Mouse (Mus musculus) kidney, adult 8-10 months (tissue): ENCODE data around the gene Prkg1.
"Not testable (repeated sequence)": the region's sequence is repeated elsewhere in the genome, so short reads cannot be mapped to it uniquely, and the experiment has no call there.

Experiments
- DNase-seq, 2 experiments: peaks; one replicate each; pipeline ENCODE4 v3.0.0; 2022

Prkg1 gene

DNA sequence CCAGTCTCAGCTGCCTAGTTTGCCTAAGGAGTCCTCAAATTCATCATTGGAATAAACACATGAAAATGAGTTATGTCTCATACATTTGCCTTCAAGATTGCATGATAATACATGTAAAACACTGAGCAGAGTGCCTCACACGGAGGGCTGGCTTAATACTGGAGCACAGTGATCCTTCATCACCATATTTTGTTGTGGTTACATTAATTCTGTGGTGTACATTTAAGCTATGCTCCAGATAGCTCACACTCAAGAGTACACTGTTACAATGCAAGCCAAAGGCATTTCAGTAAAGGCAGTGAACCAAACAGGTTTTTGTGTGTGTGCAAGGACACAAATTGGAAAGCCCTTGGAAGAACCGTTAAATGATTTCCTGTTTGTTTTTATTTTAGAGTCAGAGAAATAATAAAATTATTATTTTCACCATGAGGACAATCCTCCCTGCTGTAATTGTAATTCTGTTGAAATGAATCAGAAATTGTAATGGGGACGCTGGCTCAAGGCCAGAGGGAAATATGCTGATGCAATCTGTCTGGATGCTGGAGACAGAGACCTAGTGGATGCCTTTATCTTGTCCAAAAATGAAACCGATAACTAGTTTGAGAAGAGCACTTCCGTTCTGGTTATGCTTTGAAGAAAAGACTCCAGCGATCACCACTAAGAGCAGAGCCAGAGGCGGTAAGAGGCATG lies 484.9 kb downstream of the Prkg1 start:
- DNase-seq, result peak; percentile 1 to 2

- DNase-seq, result no peak
These were observed 502.4 kb downstream of the Prkg1 start for GRCm38 (mm10) chr19:31262438-31262837.

DNA sequence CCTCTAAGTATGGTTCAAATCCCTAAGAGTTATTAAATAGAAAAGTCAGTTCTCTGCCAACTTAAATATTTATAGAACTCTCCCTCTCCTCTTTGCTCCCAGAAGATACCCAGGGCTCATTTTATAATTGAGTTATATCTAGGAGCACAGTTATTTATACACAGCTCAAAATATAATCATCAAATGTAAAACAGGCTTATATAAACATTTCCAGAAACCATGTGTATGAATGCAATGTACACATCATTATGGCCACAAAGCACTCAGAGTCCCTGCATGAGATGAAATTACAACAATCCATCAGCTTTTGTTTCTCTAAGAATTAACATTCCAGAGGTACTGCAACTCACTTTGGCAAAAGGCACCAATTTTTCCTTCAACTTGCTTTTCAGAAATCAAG lies 504.3 kb downstream of the Prkg1 start:
- DNase-seq, result no peak

GRCm38 (mm10) chr19:31255780-31256179 lies 509.1 kb downstream of the Prkg1 start:
- DNase-seq, result no peak

DNA sequence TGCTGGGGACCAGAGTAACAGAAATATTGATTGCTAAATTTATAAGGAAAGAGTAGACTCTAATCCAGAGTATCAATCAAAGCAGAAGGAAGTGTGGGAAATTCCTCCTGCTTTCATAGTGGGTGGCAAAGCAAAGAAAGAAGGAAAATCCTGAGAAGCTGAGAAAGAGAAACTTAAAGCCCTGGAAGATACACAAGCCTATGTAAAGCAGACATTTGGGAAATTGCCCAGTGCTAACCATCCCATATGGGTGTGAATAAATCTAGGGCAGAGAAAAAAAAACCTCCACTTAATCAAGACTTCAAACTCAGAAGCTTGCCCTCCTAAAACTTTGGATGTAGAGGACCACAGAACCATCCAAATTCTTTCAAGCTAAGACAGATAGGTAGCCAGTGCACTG lies 532.4 kb downstream of the Prkg1 start:
- no peak for DNase-seq

- no peak for DNase-seq
These were observed 536.4 kb downstream of the Prkg1 start for GRCm38 (mm10) chr19:31228385-31228784.

GRCm38 (mm10) chr19:31223457-31223856 lies 541.4 kb downstream of the Prkg1 start:
- no peak for DNase-seq

DNA sequence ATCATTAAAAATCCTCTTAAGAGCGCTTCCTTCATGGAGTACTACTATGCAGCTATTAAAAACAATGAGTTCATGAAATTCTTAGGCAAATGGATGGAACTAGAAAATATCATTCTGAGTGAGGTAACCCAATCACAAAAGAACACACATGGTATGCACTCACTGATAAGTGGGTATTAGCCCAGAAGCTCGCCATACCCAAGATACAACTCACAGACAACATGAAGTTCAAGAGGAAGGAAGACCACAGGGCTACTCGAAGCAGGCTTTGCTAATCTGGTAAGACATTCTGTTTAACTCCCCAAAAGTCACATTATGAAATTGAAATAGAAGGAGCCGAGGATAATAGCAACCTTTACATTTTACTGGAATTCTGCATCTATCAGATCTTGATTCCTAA lies 545.6 kb downstream of the Prkg1 start:
- not testable (repeated sequence) for DNase-seq

DNA sequence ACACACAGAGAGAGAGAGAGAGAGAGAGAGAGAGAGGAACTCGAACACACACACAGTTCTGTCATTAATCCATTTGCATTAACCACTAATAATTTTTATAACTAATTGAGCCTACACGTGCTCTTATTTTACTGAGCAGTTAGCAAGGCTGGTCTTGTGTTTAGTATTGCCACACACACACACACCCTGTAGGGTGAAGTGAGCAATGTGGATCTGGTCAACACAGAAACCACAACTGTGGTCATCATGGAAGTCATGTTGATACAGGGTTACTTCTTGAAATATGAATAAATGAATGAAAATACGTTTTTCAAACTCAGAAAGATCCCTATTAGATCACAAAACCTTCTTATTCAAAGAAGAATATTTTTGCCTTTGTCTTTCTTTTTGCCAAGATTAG lies 554.0 kb downstream of the Prkg1 start:
- DNase-seq, result no peak

DNA sequence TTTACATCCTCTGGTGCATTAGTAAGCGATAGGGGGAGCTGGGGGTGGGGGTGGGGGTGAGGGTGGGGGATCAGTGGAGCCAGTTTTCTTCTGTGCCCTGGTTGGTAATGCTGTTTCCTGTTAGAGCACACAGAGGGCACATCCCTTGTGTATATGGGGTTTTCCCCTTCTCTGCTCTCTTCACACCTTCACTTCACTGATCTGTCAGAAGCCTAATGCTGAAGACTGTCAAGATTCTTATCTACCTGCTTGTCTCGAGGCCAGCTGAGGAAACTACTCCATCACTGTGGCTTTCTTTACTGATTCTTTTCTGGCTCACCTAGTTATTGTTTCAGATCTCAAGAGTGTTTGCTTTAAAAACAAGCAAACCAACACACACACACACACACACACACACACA lies 554.4 kb downstream of the Prkg1 start:
- no peak for DNase-seq

GRCm38 (mm10) chr19:31199583-31199982 lies 565.2 kb downstream of the Prkg1 start:
- no peak for DNase-seq

DNA sequence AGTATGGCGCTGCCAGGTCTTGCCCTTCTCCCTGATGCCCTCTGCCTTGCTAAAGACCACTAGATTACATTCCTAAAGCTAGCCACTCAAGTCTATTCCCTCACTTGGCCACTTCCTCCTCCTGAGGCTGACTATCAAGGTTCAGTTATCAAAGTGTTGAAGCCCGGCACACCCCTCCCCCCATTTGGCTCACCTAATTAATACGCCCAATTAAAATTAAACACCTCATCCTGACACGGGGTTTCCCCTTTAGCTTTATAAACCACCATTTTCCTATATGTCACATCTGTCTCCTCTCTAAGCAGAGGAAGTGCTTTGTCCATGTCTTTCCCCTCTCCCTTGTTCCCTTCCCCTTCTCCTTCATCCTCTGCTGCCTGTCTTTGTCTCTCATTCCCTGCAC lies 566.4 kb downstream of the Prkg1 start:
- DNase-seq, result no peak

DNA sequence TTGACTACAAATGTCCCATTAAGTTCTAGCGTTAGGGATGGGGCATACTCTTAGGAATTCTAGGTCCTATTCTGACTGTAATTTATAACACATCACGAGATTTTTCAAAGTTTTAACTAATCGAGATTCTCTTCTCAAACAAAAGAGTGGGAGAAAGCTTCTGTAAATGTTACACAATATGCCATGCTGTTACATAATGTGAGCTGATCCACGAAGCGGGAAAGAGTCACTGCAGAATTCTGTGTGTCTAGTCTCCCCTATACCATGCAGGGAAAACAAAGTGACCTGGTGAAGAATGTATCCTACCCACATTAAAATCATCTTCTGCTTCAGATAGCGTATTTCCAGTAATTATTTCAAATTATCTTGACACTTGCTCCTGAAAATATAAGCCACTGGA lies 567.8 kb downstream of the Prkg1 start:
- DNase-seq, result no peak

- no peak for DNase-seq
These were observed 576.1 kb downstream of the Prkg1 start for GRCm38 (mm10) chr19:31188559-31189218.

DNA sequence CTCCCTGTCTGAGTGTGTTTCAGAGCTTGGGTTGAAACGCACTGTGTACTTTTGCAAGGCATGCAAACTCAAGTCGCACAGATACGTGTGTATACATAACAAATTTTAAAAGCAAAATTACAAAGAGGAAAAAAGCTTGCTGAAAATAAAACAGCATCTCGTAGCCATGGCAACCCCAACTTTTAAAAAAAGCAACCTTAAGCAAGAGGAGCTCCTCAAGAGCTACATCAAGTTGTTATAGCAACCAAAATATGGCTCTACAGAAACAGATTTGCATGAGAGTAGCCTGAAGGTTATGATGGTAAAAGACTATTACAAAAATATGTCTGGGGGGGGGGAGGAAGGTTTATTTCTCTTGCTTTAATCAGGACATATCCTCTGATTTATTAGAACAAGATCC lies 584.1 kb downstream of the Prkg1 start:
- DNase-seq, result no peak

- DNase-seq, result no peak
These were observed 587.4 kb downstream of the Prkg1 start for GRCm38 (mm10) chr19:31177279-31177922.

DNA sequence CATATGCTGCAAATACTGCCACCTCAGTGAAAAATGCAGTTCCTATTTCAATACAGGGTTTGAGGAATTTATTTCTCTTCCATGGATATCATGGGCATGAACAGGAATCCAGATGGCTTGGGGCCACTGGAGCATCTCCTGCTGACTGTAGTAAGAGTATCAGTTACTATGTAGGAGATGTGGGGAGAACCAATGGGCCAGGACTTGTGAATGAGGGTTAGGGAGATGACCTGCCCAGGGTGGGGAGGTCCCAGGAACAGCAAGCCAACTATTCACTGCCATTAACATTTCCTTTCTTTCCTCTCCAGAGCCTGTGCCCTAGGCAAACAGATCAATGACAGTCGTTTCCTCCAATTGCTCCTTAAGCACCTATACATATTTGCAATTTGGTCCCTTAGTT lies 593.8 kb downstream of the Prkg1 start:
- no peak for DNase-seq

DNA sequence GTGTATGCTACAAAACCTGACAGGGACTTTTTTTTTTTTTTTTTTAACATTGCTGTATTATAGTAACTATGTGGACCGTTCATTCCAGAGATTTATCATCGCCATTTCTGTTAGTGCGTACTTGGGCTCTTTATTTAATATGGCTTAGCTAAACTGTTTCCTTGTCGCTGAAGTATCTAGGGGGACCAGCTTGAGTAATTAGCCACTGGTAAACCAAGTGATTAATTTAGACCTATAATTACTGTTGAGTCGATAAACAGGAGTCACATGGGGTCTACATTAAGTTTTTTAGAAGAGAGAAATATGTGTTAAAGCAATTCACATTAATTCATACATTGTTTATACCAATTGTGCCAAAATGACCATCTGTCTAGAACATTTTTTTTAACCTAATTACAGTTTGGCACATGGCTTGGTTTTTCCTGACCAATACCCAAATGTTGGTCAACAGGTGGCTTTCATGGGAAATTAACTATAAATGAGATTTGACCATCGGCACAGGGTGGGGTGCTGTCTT lies 605.8 kb downstream of the Prkg1 start:
- no peak for DNase-seq

DNA sequence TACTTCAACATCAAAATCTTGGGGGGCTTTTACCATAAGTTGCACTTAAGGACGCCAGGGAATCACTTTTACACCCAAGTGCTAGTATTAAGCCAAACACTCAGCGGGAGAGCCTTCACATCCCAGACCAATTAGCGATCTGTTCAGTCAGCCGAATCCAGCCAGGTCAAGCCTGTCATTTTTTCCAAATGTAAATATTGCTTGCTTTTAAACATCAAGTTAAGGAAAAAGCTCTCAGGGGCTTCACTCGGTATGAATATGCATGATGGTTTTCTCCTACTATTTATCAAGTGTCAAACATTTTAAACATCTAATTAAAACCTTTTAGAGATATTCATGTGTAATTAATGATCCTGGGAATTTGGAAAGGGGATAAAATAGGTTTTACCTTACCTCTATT lies 611.4 kb downstream of the Prkg1 start:
- DNase-seq, result no peak

DNA sequence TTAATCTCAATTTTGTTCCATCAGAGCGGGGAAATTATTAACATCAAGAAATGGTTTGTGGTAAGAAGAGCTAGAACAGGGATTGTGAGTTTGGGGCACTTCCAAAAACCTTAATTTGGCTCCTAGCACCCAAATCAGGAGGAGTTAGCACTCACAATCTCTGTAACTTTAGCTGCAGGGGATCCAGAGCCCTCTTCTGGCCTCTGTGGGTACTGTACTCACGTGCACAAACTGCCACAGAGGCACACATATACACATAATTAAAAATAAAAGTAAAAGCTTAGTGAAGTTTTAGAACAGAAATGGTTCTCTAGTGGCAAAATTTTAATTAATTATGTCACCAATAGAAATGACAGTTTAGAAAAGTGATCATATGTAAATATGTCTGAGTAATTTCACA lies 614.9 kb downstream of the Prkg1 start:
- DNase-seq, result no peak

DNA sequence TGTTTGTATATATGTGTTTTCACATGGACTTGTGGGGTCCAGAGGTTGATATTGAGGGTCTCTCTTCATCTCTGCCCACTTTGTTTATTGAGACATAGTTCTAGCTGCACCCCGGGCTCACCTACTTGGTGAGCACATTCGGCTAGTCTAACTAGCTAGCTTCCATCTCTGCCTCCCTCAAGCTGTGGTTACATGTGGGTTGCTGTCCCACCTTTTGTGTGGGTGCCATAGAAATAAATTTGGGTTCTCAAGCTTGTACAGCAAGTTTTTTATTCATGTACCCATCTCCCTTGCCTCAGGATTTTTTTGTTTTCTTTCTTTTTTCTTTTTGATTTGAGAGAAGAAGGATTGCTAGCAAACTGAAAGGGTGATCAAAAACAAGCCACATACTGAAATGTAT lies 617.4 kb downstream of the Prkg1 start:
- no peak for DNase-seq

- DNase-seq, result no peak
These were observed 618.7 kb downstream of the Prkg1 start for GRCm38 (mm10) chr19:31146156-31146555.

GRCm38 (mm10) chr19:31141905-31142304 lies 622.9 kb downstream of the Prkg1 start:
- DNase-seq, result no peak

DNA sequence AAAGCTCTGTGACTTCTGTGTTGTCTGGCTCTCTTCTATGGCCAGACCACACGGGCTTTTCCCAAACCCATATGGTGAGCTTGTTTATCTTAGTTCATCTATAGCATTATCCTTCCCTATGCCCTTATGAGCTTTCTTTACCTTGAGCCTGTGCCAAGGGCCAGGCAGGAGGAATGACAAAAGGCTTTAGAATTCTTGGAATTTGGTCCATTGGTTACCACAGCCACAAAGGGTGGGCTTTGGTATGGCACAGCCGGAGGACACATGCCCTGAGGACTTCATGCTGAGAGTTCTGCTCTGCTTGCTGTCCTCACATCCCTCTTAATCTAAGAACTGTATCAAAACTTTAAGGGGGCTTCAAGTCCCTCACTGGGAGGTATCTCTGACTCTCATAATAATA lies 628.5 kb downstream of the Prkg1 start:
- no peak for DNase-seq
